Mouse (Mus musculus): Measurements from ENCODE around the gene Gm11037. TPM values are rescaled to one million over a fixed set of nuclear protein-coding genes. Genes with fewer than 3 reads are reported as not detected.

The Gm11037 gene
- polyA plus RNA-seq, 1 experiment from 2014 or later, result not detected

DNA sequence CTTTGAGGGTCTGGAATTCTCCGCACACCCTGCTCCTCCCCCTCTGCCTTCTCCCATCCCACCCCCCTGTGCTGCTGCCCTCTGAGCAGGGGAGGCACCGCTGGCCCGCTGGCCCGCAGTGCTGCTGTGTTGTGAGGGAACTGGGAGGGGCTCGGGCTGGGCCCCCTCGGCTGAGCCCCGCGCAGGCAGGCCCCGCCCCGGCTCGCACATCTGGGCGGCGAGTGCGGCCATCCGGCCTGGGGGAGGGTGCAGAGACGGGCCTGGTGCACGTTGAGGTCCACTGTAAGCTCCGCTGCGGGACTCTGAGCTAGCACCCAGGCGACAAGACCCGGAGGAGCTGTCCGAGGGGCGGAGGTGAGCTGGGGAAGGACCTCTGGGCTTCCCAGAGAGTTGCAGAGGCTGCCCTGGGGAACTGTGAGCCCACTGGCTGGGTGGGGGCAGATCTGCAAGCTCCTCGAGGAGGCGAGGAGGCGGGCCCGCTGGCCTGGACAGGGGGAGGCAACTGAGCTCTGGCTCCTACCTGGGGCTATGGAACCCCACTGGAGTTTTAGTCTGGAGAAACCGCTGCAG lies 6.1 kb upstream of the Gm11037 start, which contains the start of gene Hspa12b:
Hspa12b (plus strand) TSS at position 120 of the 570 bp plus-strand sequence.
- Histone ChIP-seq H3K4me1 (replicated peaks; ENCODE audit: control insufficient read depth, insufficient read depth, low read length) (peaks cover 7% of the 10 kb centered on the region; the same call in 1 of the 2 replicates), H3K9ac (ENCODE audit: low read depth, low read length) (peak within 1 kb of the TSS; percentile 48), H3K27me3 (replicated peaks; ENCODE audit: control insufficient read depth, insufficient read depth, low read length) (no peaks in the 10 kb centered on the region), H3K4me2 (replicated peaks; ENCODE audit: low read depth) (peak within 1 kb of the TSS; percentile 74), H3K36me3 (ENCODE audit: control insufficient read depth, insufficient read depth) (no peaks in the 10 kb centered on the region), H3K27ac (ENCODE audit: low read depth, low read length) (peak within 1 kb of the TSS; percentile 46; the same call in 1 of the 2 replicates), H3K9me3 (ENCODE audit: control insufficient read depth) (no peaks in the 10 kb centered on the region), H3K4me3 (ENCODE audit: low read depth, low read length) (peak within 1 kb of the TSS; percentile 45)
- no peak for TF ChIP-seq CTCF (IDR thresholded peaks at IDR 0.05; ENCODE audit: low read depth)
- WGBS, result 4% methylated on average over 25 of the region's 28 CpGs
- ATAC-seq, result peak; percentile 57

DNA sequence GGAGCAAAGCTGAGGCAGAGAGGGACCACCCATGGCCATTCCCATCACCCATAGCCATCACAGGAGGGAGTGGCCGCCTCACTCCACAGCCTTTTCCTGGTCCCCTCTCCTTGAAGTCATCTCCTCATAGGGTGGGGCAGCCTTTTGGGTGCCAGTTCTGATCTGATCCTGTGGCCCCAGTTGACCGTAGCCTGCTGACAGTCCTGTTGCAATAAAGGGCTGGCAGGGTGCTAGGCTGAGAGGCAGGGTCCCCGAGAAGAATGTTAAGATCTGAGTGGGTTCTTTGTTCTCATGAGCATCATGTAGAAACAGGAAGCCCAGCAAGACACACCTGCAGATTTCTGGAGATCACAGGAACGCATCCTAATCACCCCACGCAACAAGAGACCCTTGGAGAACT lies 5.1 kb upstream of the Gm11037 start:
- H3K9ac ChIP-seq (ENCODE audit: low read depth, low read length), result no peak overlapping the region

DNA sequence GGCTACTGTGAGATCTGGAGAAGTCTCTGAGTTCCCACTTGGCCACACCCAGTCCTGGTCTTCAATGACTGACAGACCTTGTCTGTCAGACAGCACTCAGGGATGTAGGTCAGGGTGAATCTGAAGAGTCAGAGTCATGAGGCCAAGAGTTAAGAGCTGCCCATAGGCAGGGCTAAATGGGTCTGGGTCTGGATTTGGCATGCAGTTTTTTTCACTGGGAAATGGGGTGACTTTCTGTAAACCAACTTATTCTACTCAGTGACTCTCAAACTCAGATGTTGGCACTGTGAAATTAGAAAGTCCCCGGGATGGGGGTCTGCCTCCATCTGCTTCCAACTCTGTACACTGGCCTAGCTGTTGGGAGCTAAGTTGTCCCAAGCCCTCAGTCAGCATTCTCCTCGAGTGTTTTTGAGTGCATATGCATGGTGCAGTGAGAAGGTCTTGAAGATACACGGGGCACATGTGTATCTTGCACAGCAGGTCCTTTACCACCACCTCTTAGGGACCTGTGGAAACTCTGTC lies 4.6 kb upstream of the Gm11037 start:
- no peak for TF ChIP-seq CTCF (IDR thresholded peaks at IDR 0.05; ENCODE audit: low read depth)
- no peaks in the 10 kb centered on the region for H3K27me3 ChIP-seq (replicated peaks; ENCODE audit: control insufficient read depth, insufficient read depth, low read length)
- 0 out of 2 replicates have a peak overlapping the region, but pooled peaks have one; percentile 14 for H3K4me2 ChIP-seq (replicated peaks; ENCODE audit: low read depth)
- H3K4me1 ChIP-seq (replicated peaks; ENCODE audit: control insufficient read depth, insufficient read depth, low read length), result peaks cover 7% of the 10 kb centered on the region; the same call in 1 of the 2 replicates
- 72% methylated on average over 3 of the region's 3 CpGs for WGBS
- no peak overlapping the region for H3K27ac ChIP-seq (ENCODE audit: low read depth, low read length)
- no peaks in the 10 kb centered on the region for H3K36me3 ChIP-seq (ENCODE audit: control insufficient read depth, insufficient read depth)
- no peak for ATAC-seq
- no peaks in the 10 kb centered on the region for H3K9me3 ChIP-seq (ENCODE audit: control insufficient read depth)
- no peak overlapping the region for H3K9ac ChIP-seq (ENCODE audit: low read depth, low read length)
- no peak overlapping the region for H3K4me3 ChIP-seq (ENCODE audit: low read depth, low read length)

More for the DNA sequence above, 5.1 kb upstream of the Gm11037 start:
- H3K9me3 ChIP-seq (ENCODE audit: control insufficient read depth), result no peaks in the 10 kb centered on the region
- H3K27me3 ChIP-seq (replicated peaks; ENCODE audit: control insufficient read depth, insufficient read depth, low read length), result no peaks in the 10 kb centered on the region
- H3K4me1 ChIP-seq (replicated peaks; ENCODE audit: control insufficient read depth, insufficient read depth, low read length), result peaks cover 7% of the 10 kb centered on the region; the same call in 1 of the 2 replicates
- peak overlapping the region; percentile 45 for H3K4me3 ChIP-seq (ENCODE audit: low read depth, low read length)
- 76% methylated on average over 5 of the region's 5 CpGs for WGBS
- no peaks in the 10 kb centered on the region for H3K36me3 ChIP-seq (ENCODE audit: control insufficient read depth, insufficient read depth)
- ATAC-seq, result no peak
- no peak overlapping the region for H3K27ac ChIP-seq (ENCODE audit: low read depth, low read length)
- no peak for TF ChIP-seq CTCF (IDR thresholded peaks at IDR 0.05; ENCODE audit: low read depth)
- H3K4me2 ChIP-seq (replicated peaks; ENCODE audit: low read depth), result peak overlapping the region; percentile 74; the same call in 1 of the 2 replicates

DNA sequence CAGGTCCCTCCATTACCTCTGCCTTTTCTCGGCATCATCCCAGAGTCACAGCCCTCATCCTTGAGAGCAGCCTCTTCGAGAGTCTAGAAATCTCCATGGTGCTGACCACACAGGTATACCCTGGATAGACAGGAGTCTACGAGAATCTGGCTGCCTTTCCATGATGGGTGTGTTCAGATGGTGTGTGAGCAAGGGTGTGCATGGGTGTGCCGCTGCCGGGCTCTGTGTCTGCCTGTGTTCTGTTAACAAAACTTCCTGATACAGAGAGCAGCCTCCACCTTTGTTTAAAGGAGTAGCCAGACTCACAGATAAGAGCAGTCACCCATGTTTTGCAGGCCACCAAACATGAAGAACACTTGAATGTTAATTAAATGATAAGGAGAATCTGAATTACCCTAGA lies 3.5 kb upstream of the Gm11037 start:
- ATAC-seq, result no peak
- Histone ChIP-seq H3K27ac (ENCODE audit: low read depth, low read length) (no peak overlapping the region), H3K9ac (ENCODE audit: low read depth, low read length) (no peak overlapping the region), H3K4me3 (ENCODE audit: low read depth, low read length) (no peak overlapping the region), H3K27me3 (replicated peaks; ENCODE audit: control insufficient read depth, insufficient read depth, low read length) (no peaks in the 10 kb centered on the region), H3K4me2 (replicated peaks; ENCODE audit: low read depth) (no peak overlapping the region; the same call in 1 of the 2 replicates), H3K4me1 (replicated peaks; ENCODE audit: control insufficient read depth, insufficient read depth, low read length) (peaks cover 7% of the 10 kb centered on the region; the same call in 1 of the 2 replicates), H3K9me3 (ENCODE audit: control insufficient read depth) (no peaks in the 10 kb centered on the region), H3K36me3 (ENCODE audit: control insufficient read depth, insufficient read depth) (no peaks in the 10 kb centered on the region)
- 34% methylated on average over 5 of the region's 5 CpGs for WGBS
- no peak for TF ChIP-seq CTCF (IDR thresholded peaks at IDR 0.05; ENCODE audit: low read depth)

GRCm38 (mm10) chr2:131130849-131131248 lies 2.4 kb upstream of the Gm11037 start:
- ATAC-seq, result no peak
- Histone ChIP-seq H3K27ac (ENCODE audit: low read depth, low read length) (no peak overlapping the region), H3K27me3 (replicated peaks; ENCODE audit: control insufficient read depth, insufficient read depth, low read length) (no peaks in the 10 kb centered on the region), H3K36me3 (ENCODE audit: control insufficient read depth, insufficient read depth) (no peaks in the 10 kb centered on the region), H3K9ac (ENCODE audit: low read depth, low read length) (no peak overlapping the region), H3K4me3 (ENCODE audit: low read depth, low read length) (no peak overlapping the region), H3K9me3 (ENCODE audit: control insufficient read depth) (no peaks in the 10 kb centered on the region), H3K4me2 (replicated peaks; ENCODE audit: low read depth) (no peak overlapping the region), H3K4me1 (replicated peaks; ENCODE audit: control insufficient read depth, insufficient read depth, low read length) (peaks cover 7% of the 10 kb centered on the region; the same call in 1 of the 2 replicates)
- TF ChIP-seq CTCF (IDR thresholded peaks at IDR 0.05; ENCODE audit: low read depth), result no peak
- WGBS, result 69% methylated on average over 2 of the region's 2 CpGs

DNA sequence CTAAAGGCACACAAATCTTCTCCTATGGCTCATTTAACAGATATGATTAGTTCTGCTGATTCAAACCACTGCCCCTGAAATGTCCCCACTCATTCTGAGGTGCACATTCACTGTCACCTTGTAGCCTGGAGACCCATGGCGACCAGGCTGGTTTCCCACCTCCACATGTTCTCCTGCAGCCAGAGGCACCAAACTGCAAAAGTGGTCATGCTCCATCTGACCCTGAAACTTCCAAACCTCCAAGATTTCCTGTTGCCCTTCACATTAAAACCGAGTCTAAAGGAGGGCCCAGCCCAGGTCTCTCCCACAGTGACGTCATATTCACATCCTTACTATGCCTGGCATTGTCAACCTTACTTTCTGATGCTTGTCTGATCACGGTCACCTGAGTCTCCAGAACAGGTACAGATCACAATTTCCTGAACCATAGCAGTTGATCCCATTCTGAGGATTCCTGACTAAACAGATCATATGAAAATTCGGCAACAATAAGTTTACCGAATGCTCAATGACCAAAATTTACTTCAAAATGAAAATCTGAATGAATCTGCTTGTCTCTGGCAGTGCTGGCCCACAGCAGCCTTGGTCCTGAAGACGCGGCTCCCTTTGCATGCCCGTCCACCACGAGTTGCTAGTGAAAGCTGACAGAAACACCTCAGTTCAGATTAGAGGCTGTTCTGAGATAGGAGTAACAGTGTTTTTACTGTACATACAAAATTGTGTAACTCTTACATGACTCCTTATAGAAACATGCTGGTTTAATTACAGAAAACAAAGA lies 997 bp upstream of the Gm11037 start:
- 81% methylated on average over 10 of the region's 10 CpGs for WGBS
- no peak for ATAC-seq
- Histone ChIP-seq H3K4me2 (replicated peaks; ENCODE audit: low read depth) (no peak overlapping the region), H3K4me1 (replicated peaks; ENCODE audit: control insufficient read depth, insufficient read depth, low read length) (peaks cover 6% of the 10 kb centered on the region; the same call in 1 of the 2 replicates), H3K27me3 (replicated peaks; ENCODE audit: control insufficient read depth, insufficient read depth, low read length) (no peaks in the 10 kb centered on the region), H3K4me3 (ENCODE audit: low read depth, low read length) (no peak overlapping the region), H3K27ac (ENCODE audit: low read depth, low read length) (no peak overlapping the region), H3K36me3 (ENCODE audit: control insufficient read depth, insufficient read depth) (no peaks in the 10 kb centered on the region), H3K9me3 (ENCODE audit: control insufficient read depth) (no peaks in the 10 kb centered on the region), H3K9ac (ENCODE audit: low read depth, low read length) (no peak overlapping the region)
- no peak for TF ChIP-seq CTCF (IDR thresholded peaks at IDR 0.05; ENCODE audit: low read depth)
